Mouse (Mus musculus): ENCODE measurements at regions not wholly inside any gene's neighbourhood (a gene's known extent, or its start where the extent isn't known, plus 50 kb on each side); places are given as distances from the start of the nearest gene placed in this dataset.

DNA sequence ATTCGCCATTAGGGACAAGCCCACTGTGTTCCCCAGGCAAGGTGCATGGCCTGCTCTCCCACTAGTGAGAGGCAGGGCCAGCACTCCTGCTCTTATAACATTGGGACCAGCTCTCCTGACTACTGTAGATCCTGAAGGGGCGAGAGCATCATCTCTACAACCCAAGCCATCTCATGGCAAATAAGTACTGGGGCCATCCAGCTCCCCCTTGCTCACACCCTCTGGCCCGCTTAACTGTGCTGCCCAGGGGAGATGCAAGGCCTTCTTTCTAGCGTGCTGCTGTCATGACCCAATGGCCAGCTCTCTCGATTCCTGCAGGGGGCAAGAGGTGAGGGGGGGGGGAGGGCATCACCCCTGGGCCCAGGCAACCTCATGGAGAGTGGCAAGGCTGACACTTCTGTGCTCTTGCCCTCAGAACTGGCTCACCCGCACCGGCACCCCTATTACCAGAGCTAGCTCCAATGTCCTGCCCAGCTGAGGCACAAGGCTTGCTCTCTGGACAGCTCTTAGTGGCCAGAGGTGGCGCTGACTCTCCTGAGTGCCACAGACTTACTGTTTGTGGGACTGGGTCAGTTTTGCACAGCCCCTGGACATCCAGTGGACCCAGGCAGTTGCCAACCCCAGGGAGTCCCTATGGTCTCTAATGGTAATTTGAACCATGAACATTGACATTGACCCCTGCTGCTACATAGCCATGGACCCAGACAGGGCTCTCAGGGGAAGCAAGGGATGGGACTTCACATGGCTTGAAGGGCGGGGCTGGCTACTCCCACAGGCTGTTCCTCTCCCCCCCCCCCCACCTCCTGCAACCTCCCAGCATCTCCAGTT is 448.2 kb downstream of the Tdrd3 start:
- no peak for DNase-seq (ENCODE audit: low spot score)

DNA sequence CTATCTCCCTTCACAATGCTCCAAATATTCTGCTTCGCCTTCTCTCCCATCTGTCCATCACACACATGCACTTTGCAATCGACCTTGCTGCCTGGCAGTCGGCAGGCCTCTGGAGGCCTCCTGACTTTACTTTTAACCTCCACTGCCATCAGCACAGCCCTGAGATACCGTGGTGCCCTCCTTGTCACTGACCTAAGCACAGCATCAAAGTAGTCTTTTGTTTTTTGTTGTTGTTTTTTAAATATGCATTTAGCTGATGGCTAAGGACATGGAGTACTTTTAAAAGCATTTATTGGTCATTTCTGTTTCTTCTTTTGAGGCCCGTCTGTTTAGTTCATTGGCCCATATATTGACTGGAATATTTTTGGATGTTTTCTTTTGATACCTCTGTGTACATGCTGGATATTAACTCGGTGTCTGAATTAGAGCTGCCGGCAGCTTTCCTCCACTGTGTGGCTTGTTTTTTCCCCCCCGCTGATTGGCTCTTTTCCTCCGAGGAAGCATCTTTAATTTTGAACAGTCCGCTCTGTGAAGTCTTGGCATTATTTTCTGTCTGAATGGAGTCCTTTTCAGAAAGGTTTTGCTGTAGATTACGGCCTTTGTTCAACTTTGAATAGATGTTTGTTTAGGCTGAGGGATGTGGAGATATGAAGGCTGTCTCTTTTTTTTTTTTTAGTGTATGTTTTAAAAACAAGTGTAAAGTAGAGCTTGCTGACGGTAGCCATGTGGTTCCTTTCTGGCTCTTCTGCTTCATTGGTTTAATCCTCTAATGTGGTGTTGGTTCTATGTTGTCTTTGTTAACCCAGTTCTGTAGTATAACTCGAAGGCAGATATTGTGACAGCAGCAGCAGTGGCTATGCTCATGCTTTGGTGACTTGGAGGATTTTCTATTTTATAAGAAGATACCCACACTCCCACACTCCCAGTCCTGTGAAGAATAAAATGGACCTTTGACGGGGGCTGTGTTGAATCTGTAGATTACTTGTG is 449.1 kb downstream of the Tdrd3 start:
- DNase-seq (ENCODE audit: low spot score) = no peak

DNA sequence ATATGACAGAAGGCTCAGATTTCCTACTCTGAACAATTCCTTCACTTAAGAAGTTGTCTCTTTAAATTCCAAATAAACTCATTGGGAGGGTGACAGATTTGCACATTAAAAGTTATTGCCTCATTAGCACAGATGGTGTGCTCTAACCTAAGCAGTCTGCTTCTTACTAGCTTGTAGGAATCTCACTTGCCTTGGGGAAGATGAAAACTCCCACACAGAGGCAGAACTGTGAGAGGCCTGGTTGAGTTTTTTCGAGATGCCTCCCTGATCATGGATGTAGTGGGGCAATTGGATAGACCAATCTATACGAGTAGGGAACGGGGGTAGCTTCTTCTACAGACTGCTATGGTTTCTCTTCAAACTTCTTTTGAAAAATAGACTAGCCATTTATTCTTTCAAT is 485.3 kb downstream of the Tdrd3 start:
- DNase-seq (ENCODE audit: low spot score) = no peak

DNA sequence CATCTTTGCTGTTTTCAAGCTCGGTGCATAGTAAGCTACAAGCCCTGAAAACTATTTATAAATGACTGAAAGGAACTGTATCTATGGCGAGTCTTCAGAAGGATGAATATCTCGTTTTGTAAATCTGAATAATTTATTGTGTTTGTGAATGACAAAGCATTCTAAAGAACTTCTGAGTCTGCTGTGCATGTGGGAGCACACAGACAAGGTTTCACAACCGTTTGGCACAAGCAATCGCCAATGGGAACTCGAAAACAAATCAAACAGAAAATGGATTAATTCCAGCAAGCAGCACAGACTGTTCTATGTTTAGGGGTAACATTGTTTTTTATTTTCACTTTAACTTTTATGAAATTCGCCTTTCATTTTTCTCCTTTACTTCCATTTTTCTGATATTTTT is 486.0 kb downstream of the Tdrd3 start:
- DNase-seq (ENCODE audit: low spot score) = no peak

Measured in ovary, adult 18-20 months (tissue).